Mouse (Mus musculus) lung, postnatal 0 days (tissue): ENCODE data around the gene Crim1. TPM values are rescaled to one million over a fixed set of nuclear protein-coding genes. Genes with fewer than 3 reads are reported as not detected.

Experiments
- ATAC-seq: fragments of 200-750 bp; cut with Nextera tagmentation; 2 replicates; pipeline ENCODE4 v1.8.0; 2017; ENCODE audit warnings: moderate library complexity
- DNase-seq: peaks from one replicate; pipeline ENCODE4 v3.0.0-alpha.2; 2016; ENCODE audit warnings: low spot score
- H3K27ac ChIP-seq: fragments of 300-500 bp; sonication (generic); 2 replicates; pipeline ENCODE4 v1.5.1; 2014; ENCODE audit warnings: antibody characterized with exemption, mild to moderate bottlenecking, low read length, mixed read lengths
- H3K27me3 ChIP-seq: fragments of 300-500 bp; sonication (generic); replicated peaks from 2 replicates; pipeline ENCODE4 v1.6.1; 2014; ENCODE audit warnings: low read length, mixed read lengths; ENCODE audit not compliant: insufficient read depth
- H3K36me3 ChIP-seq: fragments of 300-500 bp; sonication (generic); 2 replicates; pipeline ENCODE4 v1.6.1; 2014; ENCODE audit warnings: low read length, mixed read lengths; ENCODE audit not compliant: insufficient read depth
- H3K4me1 ChIP-seq: fragments of 300-500 bp; sonication (generic); 2 replicates; pipeline ENCODE4 v1.6.1; 2014; ENCODE audit warnings: antibody characterized with exemption, low read depth, low read length, mixed read lengths; ENCODE audit not compliant: insufficient read depth
- H3K4me2 ChIP-seq: fragments of 300-500 bp; sonication (generic); replicated peaks from 2 replicates; pipeline ENCODE4 v1.6.1; 2014; ENCODE audit warnings: low read depth, mild to moderate bottlenecking, low read length, moderate library complexity, mixed read lengths
- H3K4me3 ChIP-seq: fragments of 300-500 bp; sonication (generic); 2 replicates; pipeline ENCODE4 v1.5.1; 2014; ENCODE audit warnings: low read depth, low read length
- H3K9ac ChIP-seq: fragments of 300-500 bp; sonication (generic); replicated peaks from 2 replicates; pipeline ENCODE4 v1.6.1; 2014; ENCODE audit warnings: low read depth, mild to moderate bottlenecking
- H3K9me3 ChIP-seq: fragments of 300-500 bp; sonication (generic); 2 replicates; pipeline ENCODE4 v1.6.1; 2016; ENCODE audit warnings: low read length, mixed read lengths
- CTCF ChIP-seq: IDR thresholded peaks from 2 replicates; pipeline ENCODE4 v1.5.1; 2016; ENCODE audit warnings: antibody characterized with exemption, mild to moderate bottlenecking
- EP300 ChIP-seq: IDR thresholded peaks from 2 replicates; pipeline ENCODE4 v1.6.1; 2016; ENCODE audit warnings: antibody characterized with exemption, mild to moderate bottlenecking, control low read depth
- WGBS: fragments of 180-500 bp; shearing (Covaris S2); extraction: QIAGEN DNeasy Blood & Tissue Kit; methylation state at CpG from one replicate; pipeline ENCODE4 v1.1.7; 2014; 5-methylcytosine and 5-hydroxymethylcytosine counted together
- microRNA-seq: library from miRNA; unstranded; fragments of <30 nt; microRNA quantifications from one replicate; pipeline ENCODE4, GENCODE M21; 2016
- polyA plus RNA-seq: library from polyadenylated mRNA; unstranded; fragments of >200 nt; fragmentation: Nextera tagmentation; extraction: Ambion mirVana; gene quantifications from 2 replicates; pipeline ENCODE4 v1.2.1, GENCODE M21; 2015

Crim1 gene
- polyA plus RNA-seq, 1 experiment from 2014 or later = 8.2 TPM

- 78% methylated on average over 10 of the region's 10 CpGs for WGBS
- ATAC-seq = no peak
- Histone ChIP-seq H3K9me3 (no peaks in the 10 kb centered on the region), H3K4me2 (no peak overlapping the region), H3K27ac (no peak overlapping the region), H3K9ac (no peak overlapping the region), H3K4me3 (no peak overlapping the region), H3K4me1 (no peaks in the 10 kb centered on the region; the same call in 1 of the 2 replicates), H3K27me3 (no peaks in the 10 kb centered on the region), H3K36me3 (peaks cover 14% of the 10 kb centered on the region; the same call in 1 of the 2 replicates)
- TF ChIP-seq CTCF = no peak
- TF ChIP-seq EP300 = no peak
- no peak for DNase-seq
These were observed 208.3 kb downstream of the Crim1 start for GRCm38 (mm10) chr17:78408386-78408785.

GRCm38 (mm10) chr17:78409900-78410299 is 209.9 kb downstream of the Crim1 start:
- WGBS = 52% methylated on average over 2 of the region's 2 CpGs
- Histone ChIP-seq H3K4me2 (no peak overlapping the region), H3K4me1 (no peaks in the 10 kb centered on the region; the same call in 1 of the 2 replicates), H3K27me3 (no peaks in the 10 kb centered on the region), H3K9ac (no peak overlapping the region), H3K9me3 (no peaks in the 10 kb centered on the region), H3K36me3 (peaks cover 6% of the 10 kb centered on the region; the same call in 1 of the 2 replicates), H3K4me3 (no peak overlapping the region), H3K27ac (no peak overlapping the region)
- no peak for TF ChIP-seq EP300
- no peak for TF ChIP-seq CTCF
- DNase-seq (no peak), ATAC-seq (peak; percentile 35; the same call in 1 of the 2 replicates)

GRCm38 (mm10) chr17:78415255-78415654 is 215.2 kb downstream of the Crim1 start:
- Histone ChIP-seq H3K9me3 (no peaks in the 10 kb centered on the region), H3K4me3 (no peak overlapping the region), H3K36me3 (0 out of 2 replicates have a peak, but pooled peaks cover 6% of the 10 kb centered on the region), H3K27me3 (no peaks in the 10 kb centered on the region), H3K27ac (no peak overlapping the region), H3K4me2 (no peak overlapping the region), H3K4me1 (no peaks in the 10 kb centered on the region; the same call in 1 of the 2 replicates), H3K9ac (no peak overlapping the region)
- ATAC-seq (no peak), DNase-seq (no peak)
- 80% methylated on average over 2 of the region's 2 CpGs for WGBS
- no peak for TF ChIP-seq CTCF

- Histone ChIP-seq H3K9me3 (no peaks in the 10 kb centered on the region), H3K4me2 (peak within 1 kb of the TSS; percentile 76), H3K27me3 (no peaks in the 10 kb centered on the region), H3K9ac (peak within 1 kb of the TSS; percentile 67), H3K4me1 (no peaks in the 10 kb centered on the region; the same call in 1 of the 2 replicates), H3K4me3 (peak within 1 kb of the TSS; percentile 91), H3K27ac (peak within 1 kb of the TSS; percentile 98), H3K36me3 (no peaks in the 10 kb centered on the region)
- 3% methylated on average over 48 of the region's 67 CpGs for WGBS
- DNase-seq = peak; percentile 91
- TF ChIP-seq CTCF = no peak
- TF ChIP-seq EP300 = no peak
- ATAC-seq = peak; percentile 98
These were observed 217.6 kb downstream of the Crim1 start, which contains the start of gene Fez2 for GRCm38 (mm10) chr17:78417381-78418281. TSS of gene Fez2 (minus strand) at chr17:78418152.

- H3K27ac ChIP-seq = no peak overlapping the region
- TF ChIP-seq CTCF (no peak), EP300 (no peak)
- ATAC-seq (no peak), DNase-seq (no peak)
- H3K27me3 ChIP-seq = no peaks in the 10 kb centered on the region
- no peaks in the 10 kb centered on the region; the same call in 1 of the 2 replicates for H3K4me1 ChIP-seq
- no peak overlapping the region for H3K4me2 ChIP-seq
- H3K9me3 ChIP-seq = no peaks in the 10 kb centered on the region
- H3K4me3 ChIP-seq = no peak overlapping the region
- WGBS = 83% methylated on average over 4 of the region's 4 CpGs
- H3K36me3 ChIP-seq = no peaks in the 10 kb centered on the region
- no peak overlapping the region for H3K9ac ChIP-seq
These were observed 219.2 kb downstream of the Crim1 start for GRCm38 (mm10) chr17:78419216-78419615.

DNA sequence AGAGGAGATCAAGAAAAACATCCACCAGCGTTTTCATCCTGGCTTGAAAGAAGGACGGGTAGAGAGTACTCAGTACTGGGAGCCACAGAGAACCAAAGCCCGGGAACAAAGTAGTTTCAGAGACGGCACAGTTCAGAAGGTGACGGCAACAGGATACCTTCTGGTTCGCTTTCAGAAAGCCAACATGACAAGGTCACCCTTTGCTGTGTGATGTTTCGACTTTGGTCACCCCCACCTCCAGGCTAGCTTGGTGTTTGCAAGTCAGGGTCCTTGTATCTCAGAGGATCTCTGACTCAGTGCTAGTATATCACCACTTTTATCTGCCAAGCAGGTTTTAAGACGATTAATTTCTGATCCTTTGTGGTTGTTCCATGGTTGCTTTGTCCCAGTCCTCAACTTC is 225.0 kb downstream of the Crim1 start:
- H3K4me3 ChIP-seq = no peak overlapping the region
- H3K27me3 ChIP-seq = no peaks in the 10 kb centered on the region
- no peak overlapping the region for H3K4me2 ChIP-seq
- no peak for ATAC-seq
- H3K4me1 ChIP-seq = no peaks in the 10 kb centered on the region
- TF ChIP-seq EP300 (no peak), CTCF (no peak)
- H3K36me3 ChIP-seq = no peaks in the 10 kb centered on the region
- H3K27ac ChIP-seq = no peak overlapping the region
- DNase-seq = no peak
- no peak overlapping the region for H3K9ac ChIP-seq
- whole genome bisulfite sequencing = 75% methylated on average over 8 of the region's 8 CpGs
- no peaks in the 10 kb centered on the region for H3K9me3 ChIP-seq

Small RNA genes within 50 kb of the gene (microRNA-seq; reads per million reads assigned to microRNA genes)
- gene Gm25069 = not detected

Other genes with a start within 250 kb of the Crim1 start
- gene Fez2, start 217.9 kb downstream of the Crim1 start, polyA plus RNA-seq = 39.2 and 39.6 TPM in 2 replicates